Mouse (Mus musculus) brown adipose tissue, adult 24 weeks (tissue): ENCODE data around the gene Xlr3a. TPM values are rescaled to one million over a fixed set of nuclear protein-coding genes. Genes with fewer than 3 reads are reported as not detected.

Experiments
- H3K27ac ChIP-seq: fragments of 200-500 bp; replicated peaks from 2 replicates; pipeline ENCODE4 v1.5.1; 2012; ENCODE audit warnings: low read depth, mild to moderate bottlenecking, low read length
- H3K4me1 ChIP-seq: fragments of 200-500 bp; 2 replicates; pipeline ENCODE4 v1.6.1; 2012; ENCODE audit warnings: low read length, mixed read lengths; ENCODE audit not compliant: control insufficient read depth, insufficient read depth, insufficient read length
- H3K4me3 ChIP-seq: fragments of 200-500 bp; 2 replicates; pipeline ENCODE4 v1.5.1; 2012; ENCODE audit warnings: low read depth, mild to moderate bottlenecking, low read length, moderate library complexity; ENCODE audit not compliant: insufficient read depth
- polyA plus RNA-seq: library from polyadenylated mRNA; stranded (reverse); fragments of >200 nt; gene quantifications from 2 replicates; pipeline ENCODE4 v1.2.4, GENCODE M21; 2012; ENCODE audit not compliant: missing spikeins, insufficient read depth, insufficient read length

The Xlr3a gene
- polyA plus RNA-seq, 1 experiment, result 3.2 TPM

DNA sequence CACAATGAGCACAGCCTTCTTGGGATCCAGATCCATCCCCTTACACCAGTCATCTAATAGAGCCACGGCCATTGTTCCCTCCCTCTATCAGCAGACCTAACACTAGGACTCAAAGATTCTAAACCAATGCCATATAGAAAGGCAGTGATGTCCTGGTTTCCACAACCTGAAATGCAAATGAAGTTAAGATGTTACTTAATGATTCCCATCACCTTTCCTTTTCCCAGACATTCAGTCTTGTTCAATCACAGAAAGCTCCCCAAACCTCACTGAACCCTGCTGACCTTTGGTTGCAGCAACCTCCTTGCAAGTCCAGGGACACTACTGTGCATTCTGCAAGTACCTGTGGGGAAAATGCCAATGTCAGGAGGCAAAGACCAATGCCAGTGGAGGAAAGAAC is 59.9 kb downstream of the Xlr3a start, which contains the start of gene Pnma5:
Pnma5 (minus strand) TSS at position 101 of the 400 bp plus-strand sequence.
- H3K4me3 ChIP-seq, result no peak within 1 kb of the TSS

More for the DNA sequence above, 59.9 kb downstream of the Xlr3a start, which contains the start of gene Pnma5:
- Histone ChIP-seq H3K27ac (no peak within 1 kb of the TSS), H3K4me1 (no peaks in the 10 kb centered on the region)

Other genes with a start within 250 kb of the Xlr3a start
- 40.1 and 42.6 TPM in 2 replicates for gene Cetn2, start 178.7 kb downstream of the Xlr3a start, polyA plus RNA-seq
- gene Nsdhl, start 178.5 kb downstream of the Xlr3a start, polyA plus RNA-seq, result 81.7 and 105 TPM in 2 replicates
- gene Zfp185, start 109.8 kb downstream of the Xlr3a start, polyA plus RNA-seq, result 6.0 and 7.1 TPM in 2 replicates
- gene Pnma5, start 60.0 kb downstream of the Xlr3a start, polyA plus RNA-seq, result not detected in 2 replicates
- not detected in 2 replicates for gene Pnma3, start 32.3 kb downstream of the Xlr3a start, polyA plus RNA-seq
- 5.0 TPM in 1 of 2 replicates, not detected in the other for gene Xlr4a, start 14.6 kb downstream of the Xlr3a start, polyA plus RNA-seq
- gene Gm14685, start 20.0 kb upstream of the Xlr3a start, polyA plus RNA-seq, result not detected in 2 replicates
- 1.3 TPM in 1 of 2 replicates, not detected in the other for gene Xlr5b, start 51.7 kb upstream of the Xlr3a start, polyA plus RNA-seq
- gene DXBay18, start 52.4 kb upstream of the Xlr3a start, polyA plus RNA-seq, result 0.55 TPM in 1 of 2 replicates, not detected in the other
- gene Spin2d, start 79.9 kb upstream of the Xlr3a start, polyA plus RNA-seq, result not detected in 2 replicates
- 4.6 and 10.4 TPM in 2 replicates for gene Xlr3b, start 95.1 kb upstream of the Xlr3a start, polyA plus RNA-seq
- gene Xlr4b, start 117.2 kb upstream of the Xlr3a start, polyA plus RNA-seq, result 3.8 TPM in 1 of 2 replicates, not detected in the other
- 4.4 and 5.8 TPM in 2 replicates for gene F8a, start 131.2 kb upstream of the Xlr3a start, polyA plus RNA-seq
- not detected in 2 replicates for gene Xlr4c, start 146.0 kb upstream of the Xlr3a start, polyA plus RNA-seq
- 1.9 TPM in 1 of 2 replicates, not detected in the other for gene Xlr3c, start 168.3 kb upstream of the Xlr3a start, polyA plus RNA-seq
- not detected in 2 replicates for gene Xlr5a, start 195.9 kb upstream of the Xlr3a start, polyA plus RNA-seq
- not detected in 2 replicates for gene Xlr5c, start 195.9 kb upstream of the Xlr3a start, polyA plus RNA-seq
- not detected in 2 replicates for gene Gm45015, start 239.7 kb upstream of the Xlr3a start, polyA plus RNA-seq
- 2.4 and 2.8 TPM in 2 replicates for gene Zfp275, start 245.5 kb upstream of the Xlr3a start, polyA plus RNA-seq